Mouse (Mus musculus) intestine, postnatal 0 days (tissue): ENCODE data around the gene Plcg2. TPM values are rescaled to one million over a fixed set of nuclear protein-coding genes. Genes with fewer than 3 reads are reported as not detected.

Experiments used
- ATAC-seq: fragments of 200-750 bp; cut with Nextera tagmentation; 2 replicates; pipeline ENCODE4 v1.8.0; 2017; ENCODE audit warnings: mild to moderate bottlenecking, moderate TSS enrichment, moderate library complexity
- H3K27ac ChIP-seq: fragments of 300-500 bp; sonication (generic); 2 replicates; pipeline ENCODE4 v1.5.1; 2014; ENCODE audit warnings: mild to moderate bottlenecking, low read depth, low read length, moderate library complexity
- H3K27me3 ChIP-seq: fragments of 300-500 bp; sonication (generic); replicated peaks from 2 replicates; pipeline ENCODE4 v1.6.1; 2014; ENCODE audit warnings: low read length, mixed read lengths; ENCODE audit not compliant: control insufficient read depth, insufficient read depth
- H3K36me3 ChIP-seq: fragments of 300-500 bp; sonication (generic); 2 replicates; pipeline ENCODE4 v1.6.1; 2014; ENCODE audit warnings: mild to moderate bottlenecking, moderate library complexity; ENCODE audit not compliant: control insufficient read depth, insufficient read depth
- H3K4me1 ChIP-seq: fragments of 300-500 bp; sonication (generic); replicated peaks from 2 replicates; pipeline ENCODE4 v1.6.1; 2014; ENCODE audit warnings: antibody characterized with exemption, low read length, mixed read lengths; ENCODE audit not compliant: control insufficient read depth, insufficient read depth
- H3K4me2 ChIP-seq: fragments of 300-500 bp; sonication (generic); replicated peaks from 2 replicates; pipeline ENCODE4 v1.6.1; 2014; ENCODE audit warnings: low read depth, mild to moderate bottlenecking, moderate library complexity
- H3K4me3 ChIP-seq: fragments of 300-500 bp; sonication (generic); 2 replicates; pipeline ENCODE4 v1.5.1; 2014; ENCODE audit warnings: low read depth, low read length
- H3K9ac ChIP-seq: fragments of 300-500 bp; sonication (generic); 2 replicates; pipeline ENCODE4 v1.6.1; 2014; ENCODE audit warnings: mild to moderate bottlenecking, low read depth, low read length
- H3K9me3 ChIP-seq: fragments of 300-500 bp; sonication (generic); 2 replicates; pipeline ENCODE4 v1.6.1; 2016; ENCODE audit warnings: mixed run types; ENCODE audit not compliant: control insufficient read depth
- CTCF ChIP-seq: sonication (generic); IDR thresholded peaks from 2 replicates; pipeline ENCODE4 v1.5.1; 2016; ENCODE audit warnings: low read depth, mild to moderate bottlenecking, control low read depth, antibody characterized with exemption, moderate library complexity
- WGBS: fragments of 180-500 bp; shearing (Covaris S2); extraction: QIAGEN DNeasy Blood & Tissue Kit; methylation state at CpG from one replicate; pipeline ENCODE4 v1.1.7; 2014; 5-methylcytosine and 5-hydroxymethylcytosine counted together
- polyA plus RNA-seq: library from polyadenylated mRNA; unstranded; fragments of >200 nt; fragmentation: Nextera tagmentation; extraction: Ambion mirVana; gene quantifications from 2 replicates; pipeline ENCODE4 v1.2.1, GENCODE M21; 2015

Plcg2 gene
- polyA plus RNA-seq = 1.4 and 1.5 TPM in 2 replicates

GRCm38 (mm10) chr8:117498179-117498914 lies at the start of gene Plcg2:
TSS of gene Plcg2 (plus strand) at chr8:117498291.
- Histone ChIP-seq H3K4me3 (peak within 1 kb of the TSS; percentile 63), H3K4me2 (peak within 1 kb of the TSS; percentile 99), H3K9ac (peak within 1 kb of the TSS; percentile 45), H3K4me1 (no peaks in the 10 kb centered on the region), H3K27ac (no peak within 1 kb of the TSS), H3K27me3 (no peaks in the 10 kb centered on the region; the same call in 1 of the 2 replicates), H3K36me3 (no peaks in the 10 kb centered on the region), H3K9me3 (no peaks in the 10 kb centered on the region)
- WGBS = under 1% methylated on average over 60 of the region's 62 CpGs
- no peak for TF ChIP-seq CTCF
- ATAC-seq = peak; percentile 55

GRCm38 (mm10) chr8:117451072-117451471 lies 47.0 kb upstream of the Plcg2 start:
- Histone ChIP-seq H3K27ac (no peak overlapping the region), H3K9ac (no peak overlapping the region), H3K4me3 (no peak overlapping the region), H3K36me3 (peaks cover 99% of the 10 kb centered on the region), H3K4me1 (no peaks in the 10 kb centered on the region), H3K9me3 (no peaks in the 10 kb centered on the region), H3K27me3 (no peaks in the 10 kb centered on the region), H3K4me2 (no peak overlapping the region)
- 79% methylated on average over 9 of the region's 9 CpGs for WGBS
- TF ChIP-seq CTCF = no peak
- no peak for ATAC-seq

- H3K36me3 ChIP-seq = peaks cover 94% of the 10 kb centered on the region
- ATAC-seq = no peak
Observed at GRCm38 (mm10) chr8:117453974-117454373, 44.1 kb upstream of the Plcg2 start.

GRCm38 (mm10) chr8:117454516-117455116 lies 43.5 kb upstream of the Plcg2 start:
- no peak for ATAC-seq
- no peak overlapping the region for H3K4me3 ChIP-seq
- peaks cover 94% of the 10 kb centered on the region for H3K36me3 ChIP-seq
- 86% methylated on average over 14 of the region's 14 CpGs for whole genome bisulfite sequencing
- no peaks in the 10 kb centered on the region for H3K4me1 ChIP-seq
- no peaks in the 10 kb centered on the region for H3K27me3 ChIP-seq
- no peak for TF ChIP-seq CTCF
- H3K9ac ChIP-seq = no peak overlapping the region
- no peak overlapping the region for H3K4me2 ChIP-seq
- no peak overlapping the region for H3K27ac ChIP-seq
- no peaks in the 10 kb centered on the region for H3K9me3 ChIP-seq

More at GRCm38 (mm10) chr8:117453974-117454373, 44.1 kb upstream of the Plcg2 start:
- H3K4me2 ChIP-seq = no peak overlapping the region
- no peak overlapping the region for H3K4me3 ChIP-seq
- no peaks in the 10 kb centered on the region for H3K9me3 ChIP-seq
- TF ChIP-seq CTCF = no peak
- WGBS = 94% methylated on average over 6 of the region's 6 CpGs
- no peak overlapping the region for H3K9ac ChIP-seq
- H3K4me1 ChIP-seq = no peaks in the 10 kb centered on the region
- H3K27me3 ChIP-seq = no peaks in the 10 kb centered on the region
- H3K27ac ChIP-seq = no peak overlapping the region

GRCm38 (mm10) chr8:117455701-117456100 lies 42.4 kb upstream of the Plcg2 start:
- TF ChIP-seq CTCF = no peak
- 74% methylated on average over 6 of the region's 6 CpGs for WGBS

GRCm38 (mm10) chr8:117458440-117458839 lies 39.7 kb upstream of the Plcg2 start:
- H3K9ac ChIP-seq = no peak overlapping the region
- H3K27me3 ChIP-seq = no peaks in the 10 kb centered on the region
- ATAC-seq = peak; percentile 52
- peaks cover 65% of the 10 kb centered on the region for H3K36me3 ChIP-seq
- no peak overlapping the region for H3K4me3 ChIP-seq
- H3K4me1 ChIP-seq = no peaks in the 10 kb centered on the region
- 42% methylated on average over 5 of the region's 5 CpGs for WGBS
- TF ChIP-seq CTCF = no peak
- H3K9me3 ChIP-seq = no peaks in the 10 kb centered on the region
- H3K27ac ChIP-seq = no peak overlapping the region
- H3K4me2 ChIP-seq = no peak overlapping the region

More at GRCm38 (mm10) chr8:117455701-117456100, 42.4 kb upstream of the Plcg2 start:
- peak; percentile 68 for ATAC-seq
- Histone ChIP-seq H3K9me3 (no peaks in the 10 kb centered on the region), H3K4me2 (no peak overlapping the region), H3K27me3 (no peaks in the 10 kb centered on the region), H3K4me1 (no peaks in the 10 kb centered on the region), H3K36me3 (peaks cover 92% of the 10 kb centered on the region), H3K9ac (no peak overlapping the region), H3K27ac (no peak overlapping the region), H3K4me3 (no peak overlapping the region)
